Mouse (Mus musculus) thymus, postnatal 0 days (tissue): ENCODE data around the gene Mettl7a3. TPM values are rescaled to one million over a fixed set of nuclear protein-coding genes. Genes with fewer than 3 reads are reported as not detected.
"Not testable (repeated sequence)": the region's sequence is repeated elsewhere in the genome, so short reads cannot be mapped to it uniquely, and the experiment has no call there.

Source experiments
- DNase-seq: peaks from one replicate; pipeline ENCODE4 v3.0.0-alpha.2; 2015; ENCODE audit warnings: low spot score
- polyA plus RNA-seq: library from polyadenylated mRNA; unstranded; fragments of >200 nt; fragmentation: Nextera tagmentation; extraction: Ambion mirVana; gene quantifications from 2 replicates; pipeline ENCODE4 v1.2.1, GENCODE M21; 2015

The Mettl7a3 gene
- 0.13 TPM in 1 of 2 replicates, not detected in the other for polyA plus RNA-seq

DNA sequence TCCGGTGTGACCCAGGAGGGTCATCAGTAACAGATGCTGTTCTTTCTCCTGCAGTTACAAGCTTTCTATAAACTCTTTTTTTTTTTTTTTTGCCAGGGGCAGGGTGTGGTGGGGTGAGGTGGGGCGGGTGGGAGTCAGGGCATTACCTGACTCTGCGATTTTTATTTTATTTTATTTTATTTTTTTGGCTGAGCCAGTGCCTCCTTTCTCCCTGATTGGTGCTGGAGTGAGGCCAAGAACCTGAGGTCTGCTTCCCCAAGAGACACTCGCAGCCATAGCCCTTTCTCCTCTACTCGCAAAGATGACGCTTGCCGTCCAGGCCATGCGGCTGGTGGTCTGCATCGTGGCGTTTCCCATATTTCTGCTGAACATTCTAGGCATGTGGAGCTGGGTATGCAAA is at the start of gene Mettl7a3:
TSS of gene Mettl7a3 (plus strand) at position 301 of the 400 bp plus-strand sequence.
- no peak for DNase-seq

DNA sequence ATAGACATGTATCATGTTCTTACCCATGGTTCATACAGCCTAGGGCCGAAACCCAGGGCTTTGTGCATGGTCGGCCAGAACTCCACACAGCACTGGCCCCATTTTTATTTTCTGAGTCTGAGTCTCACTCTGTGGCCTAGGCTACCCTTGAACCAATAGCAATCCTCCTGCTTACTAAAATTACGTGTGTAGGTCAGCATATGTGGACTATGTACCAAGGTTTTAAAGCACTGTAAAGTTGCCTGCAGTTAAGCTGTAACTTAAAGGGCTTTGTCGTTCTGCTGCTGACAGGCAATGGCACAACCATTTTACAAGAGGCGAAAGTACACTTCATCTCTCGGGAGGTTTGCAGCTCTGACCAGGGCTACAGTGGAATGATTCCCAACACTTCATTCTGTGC is 45.7 kb upstream of the Mettl7a3 start:
- DNase-seq: no peak

DNA sequence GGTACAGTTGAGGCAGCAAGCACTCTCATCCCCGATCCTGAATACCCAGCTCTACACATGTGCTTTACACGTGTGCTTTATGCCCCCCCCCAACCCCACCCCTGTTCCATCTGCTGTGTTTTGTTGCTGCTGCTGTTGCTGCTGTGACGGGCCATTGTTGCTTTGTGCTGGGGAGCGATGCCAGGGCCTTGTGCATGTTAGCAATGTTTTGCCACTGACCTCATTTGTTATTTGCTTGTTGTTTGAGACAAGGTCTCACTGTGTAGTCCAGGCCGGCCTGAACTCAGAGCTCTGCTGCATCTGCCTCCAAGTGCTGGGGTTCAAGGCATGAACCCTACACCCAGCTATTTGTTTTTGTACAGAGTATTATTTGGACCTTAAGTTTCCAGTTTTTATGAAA is 43.9 kb upstream of the Mettl7a3 start:
- no peak for DNase-seq

DNA sequence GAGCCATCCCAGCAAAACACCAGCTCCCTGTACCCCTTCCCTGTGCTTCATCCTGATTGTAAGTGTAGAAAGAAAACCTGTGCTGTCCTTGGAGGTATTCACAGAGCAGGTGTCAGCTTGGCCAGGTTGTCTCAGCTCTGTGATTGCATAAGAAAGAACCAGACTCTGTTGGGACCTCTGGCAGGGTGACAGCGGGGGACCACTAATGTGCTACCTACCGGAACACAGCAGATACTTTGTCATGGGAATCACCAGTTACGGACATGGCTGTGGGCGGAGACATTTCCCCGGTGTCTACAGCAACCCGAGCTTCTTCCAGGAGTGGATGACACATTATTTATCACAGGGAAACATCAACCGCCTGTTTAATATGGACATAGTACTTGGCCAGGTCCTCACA is 42.4 kb upstream of the Mettl7a3 start:
- no peak for DNase-seq

DNA sequence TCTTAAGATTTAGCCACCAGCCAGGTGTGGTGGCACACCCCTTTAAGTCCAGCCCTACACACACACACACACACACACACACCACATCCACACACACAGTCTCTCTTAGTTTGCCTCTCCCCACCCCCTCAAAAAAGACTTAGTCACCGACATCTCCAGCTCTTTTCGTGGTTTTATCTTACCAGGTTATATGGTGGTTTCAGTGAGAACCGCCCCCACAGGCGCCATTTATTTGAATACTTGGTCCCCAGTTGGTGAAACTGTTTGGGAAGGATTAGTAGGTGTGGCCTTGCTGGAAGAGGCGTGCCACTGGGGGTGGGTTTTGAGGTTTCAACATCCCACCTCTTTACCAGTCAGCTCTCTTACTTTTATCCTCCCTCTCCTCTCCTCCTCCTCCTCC is 36.9 kb upstream of the Mettl7a3 start:
- DNase-seq: no peak

DNA sequence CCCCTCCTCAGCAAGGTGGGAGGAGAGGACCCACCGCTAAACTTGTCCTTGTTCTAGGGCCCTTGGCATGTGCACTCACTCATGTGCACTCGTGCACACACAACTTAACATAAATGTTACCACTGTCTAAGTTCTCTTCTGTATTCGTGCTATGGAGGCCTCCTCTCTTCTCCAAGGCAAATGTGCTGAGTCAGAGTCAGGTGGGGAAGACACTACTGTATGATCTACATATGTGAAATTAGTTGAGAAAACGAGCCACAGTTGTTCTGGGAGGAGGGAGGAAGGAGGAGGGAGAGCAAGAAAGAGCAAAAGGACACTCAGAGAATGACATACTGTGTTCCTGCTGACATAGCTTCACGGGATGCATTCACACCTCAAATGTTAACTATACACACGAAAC is 34.2 kb upstream of the Mettl7a3 start:
- peak; percentile 56 for DNase-seq

DNA sequence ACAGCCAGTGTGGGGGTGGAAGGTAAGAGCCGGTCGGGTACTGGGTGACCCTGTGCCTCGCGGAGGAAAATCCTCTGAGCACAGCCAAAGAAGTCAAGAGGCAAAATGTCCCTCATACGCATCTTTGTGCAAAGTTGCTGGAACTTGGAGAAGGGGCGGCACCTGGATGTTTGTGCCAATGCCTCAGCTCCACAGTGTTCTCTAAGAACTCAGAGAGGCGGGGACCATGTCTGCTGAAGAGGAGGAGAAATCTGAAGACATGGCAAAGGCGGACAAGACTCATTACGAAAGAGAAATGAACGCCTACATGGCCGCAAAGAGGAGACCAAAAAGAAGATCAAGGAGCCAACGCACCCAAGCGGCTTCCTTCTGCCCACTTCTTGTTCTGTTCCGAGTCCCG is 33.2 kb upstream of the Mettl7a3 start:
- DNase-seq: no peak

DNA sequence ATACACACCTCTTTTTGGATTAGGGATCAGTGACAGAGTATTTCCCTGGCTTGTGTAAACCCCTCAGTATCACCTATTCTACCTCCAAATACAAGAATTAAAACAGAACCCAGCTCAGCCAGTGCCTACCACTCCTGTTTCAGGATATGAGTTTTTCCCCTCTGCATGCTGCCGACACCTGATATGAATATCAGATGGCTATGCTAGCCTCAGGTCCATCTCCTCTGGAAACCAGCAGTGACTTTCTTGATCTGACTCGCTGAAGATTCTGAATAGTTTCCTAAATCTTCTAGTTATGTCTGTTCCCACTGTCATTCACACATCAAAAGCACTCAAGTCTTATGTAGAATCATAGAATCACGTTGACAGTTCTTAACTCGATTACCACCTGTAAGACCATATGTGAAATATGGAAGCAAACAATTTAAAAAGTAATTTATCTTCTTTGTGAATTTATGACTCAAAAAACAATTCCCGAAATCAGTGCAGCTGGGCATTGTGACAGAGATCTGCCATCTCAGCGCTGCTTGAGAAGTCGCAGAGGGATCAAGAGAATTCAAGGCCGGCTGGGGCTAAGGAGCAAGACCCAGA is 31.2 kb upstream of the Mettl7a3 start:
- no peak for DNase-seq

DNA sequence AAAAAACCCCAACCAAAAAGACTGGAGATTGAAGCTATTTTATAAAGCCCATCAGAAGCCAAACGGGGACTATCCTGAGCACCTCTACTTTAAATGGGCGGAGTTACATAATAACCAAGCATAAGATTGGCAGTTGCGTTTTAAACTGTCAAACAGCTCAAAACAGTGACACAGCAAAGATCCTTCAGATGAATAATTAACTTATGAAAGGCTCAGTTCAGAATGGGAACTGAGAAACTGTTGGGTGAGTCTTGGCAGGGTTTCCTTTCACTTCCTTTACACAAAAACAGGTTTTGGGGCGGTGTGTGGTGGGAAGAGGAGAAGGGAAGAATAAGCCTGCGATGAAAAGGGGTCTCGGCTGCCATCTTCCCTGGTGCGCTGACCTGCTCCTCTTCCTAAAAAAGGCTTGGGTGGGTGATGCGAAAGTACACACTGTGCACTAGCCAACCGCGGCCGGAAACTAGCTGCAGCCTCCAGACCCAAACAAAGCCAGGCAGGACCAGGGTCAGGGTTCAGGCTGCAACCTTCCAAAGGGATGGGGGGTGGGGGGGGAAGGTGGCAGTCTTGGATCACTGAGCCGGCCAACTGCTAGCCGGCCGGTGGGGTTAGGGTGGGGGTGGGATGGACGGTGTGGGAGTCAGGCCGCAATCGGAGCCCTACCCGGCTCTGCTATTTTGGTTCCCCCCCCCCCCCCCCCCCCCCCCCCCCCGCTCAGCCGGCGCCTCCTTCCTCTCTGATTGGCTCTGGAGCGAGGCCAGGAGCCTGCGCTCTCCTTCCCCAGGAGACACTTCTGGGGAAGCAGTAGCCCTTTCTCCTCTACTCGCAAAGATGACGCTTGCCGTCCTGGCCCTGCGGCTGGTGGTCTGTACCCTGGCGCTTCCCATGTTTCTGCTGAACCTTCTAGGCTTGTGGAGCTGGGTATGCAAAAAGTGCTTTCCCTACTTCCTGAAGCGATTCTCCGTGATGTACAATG is 30.4 kb upstream of the Mettl7a3 start, which contains the start of gene Mettl7a1:
TSS of gene Mettl7a1 (plus strand) at position 122 of the 973 bp plus-strand sequence.
- DNase-seq: peak; percentile 71

DNA sequence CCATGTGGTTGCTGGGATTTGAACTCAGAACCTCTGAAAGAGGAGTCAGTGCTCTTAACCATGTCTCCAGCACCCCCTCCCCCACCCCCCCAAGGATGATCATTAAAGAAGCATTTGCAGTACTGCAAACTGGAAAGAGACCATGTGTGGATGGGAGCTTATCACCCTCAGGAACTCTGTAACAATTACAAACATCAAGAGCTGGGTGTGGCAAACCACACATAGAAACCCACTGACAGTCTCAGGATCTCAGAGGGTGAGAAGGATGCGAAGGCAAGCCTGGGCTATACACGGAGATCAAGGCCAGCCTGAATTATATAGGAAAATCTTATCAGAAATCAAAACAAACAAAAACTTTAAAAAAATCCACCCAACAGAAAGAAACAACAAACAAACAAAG is 28.5 kb upstream of the Mettl7a3 start:
- DNase-seq: no peak

DNA sequence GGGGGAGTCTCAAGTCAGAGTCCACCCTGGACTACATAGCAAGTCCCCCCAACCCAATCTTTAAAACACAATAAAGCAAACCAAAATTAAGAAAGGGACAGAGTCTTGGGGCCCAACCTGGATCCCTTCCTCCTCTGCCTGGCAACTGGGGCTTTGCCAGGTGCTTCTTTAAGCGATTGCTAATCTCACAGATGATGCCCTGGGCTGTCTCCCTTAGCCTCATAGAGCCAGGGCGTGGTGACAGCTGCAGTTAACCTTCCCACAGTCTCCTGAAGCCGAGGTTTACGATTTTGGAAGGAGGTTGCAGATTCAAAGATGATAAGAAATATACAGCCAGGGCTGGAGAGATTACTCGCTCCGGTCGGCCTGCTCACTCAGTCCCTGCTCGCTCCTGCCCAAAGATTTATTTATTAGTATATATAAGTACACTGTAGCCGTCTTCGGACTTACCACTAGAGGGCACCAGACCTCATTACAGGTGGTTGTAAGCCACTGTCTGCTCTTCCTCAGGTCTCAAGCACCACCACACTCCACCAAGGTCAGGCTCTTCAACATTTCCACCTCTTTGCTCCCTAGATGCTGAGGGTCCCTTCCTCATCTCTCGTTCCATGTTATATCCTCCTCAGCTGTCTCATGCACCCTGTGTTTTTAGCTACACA is 27.2 kb upstream of the Mettl7a3 start:
- peak; percentile 48 for DNase-seq

DNA sequence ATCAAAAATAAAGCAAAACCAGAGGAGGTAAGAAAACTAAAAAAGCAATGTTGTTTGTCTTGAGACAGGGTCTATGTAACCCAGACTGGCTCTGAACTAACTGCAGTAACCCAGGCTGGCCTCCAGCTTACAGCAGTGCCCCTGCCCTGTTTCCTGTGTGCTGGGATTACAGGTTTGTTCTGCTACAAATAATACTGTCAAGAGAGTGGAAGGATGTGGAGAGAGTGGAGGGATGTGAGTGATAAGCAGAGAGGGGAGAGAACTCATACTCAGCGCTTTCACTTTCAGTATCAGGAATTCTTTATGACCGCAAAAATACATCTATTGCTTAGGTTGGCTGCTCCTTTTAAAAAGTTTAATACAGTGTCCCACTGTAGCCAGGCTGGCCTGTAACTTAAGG is 22.4 kb upstream of the Mettl7a3 start:
- DNase-seq: peak; percentile 33

DNA sequence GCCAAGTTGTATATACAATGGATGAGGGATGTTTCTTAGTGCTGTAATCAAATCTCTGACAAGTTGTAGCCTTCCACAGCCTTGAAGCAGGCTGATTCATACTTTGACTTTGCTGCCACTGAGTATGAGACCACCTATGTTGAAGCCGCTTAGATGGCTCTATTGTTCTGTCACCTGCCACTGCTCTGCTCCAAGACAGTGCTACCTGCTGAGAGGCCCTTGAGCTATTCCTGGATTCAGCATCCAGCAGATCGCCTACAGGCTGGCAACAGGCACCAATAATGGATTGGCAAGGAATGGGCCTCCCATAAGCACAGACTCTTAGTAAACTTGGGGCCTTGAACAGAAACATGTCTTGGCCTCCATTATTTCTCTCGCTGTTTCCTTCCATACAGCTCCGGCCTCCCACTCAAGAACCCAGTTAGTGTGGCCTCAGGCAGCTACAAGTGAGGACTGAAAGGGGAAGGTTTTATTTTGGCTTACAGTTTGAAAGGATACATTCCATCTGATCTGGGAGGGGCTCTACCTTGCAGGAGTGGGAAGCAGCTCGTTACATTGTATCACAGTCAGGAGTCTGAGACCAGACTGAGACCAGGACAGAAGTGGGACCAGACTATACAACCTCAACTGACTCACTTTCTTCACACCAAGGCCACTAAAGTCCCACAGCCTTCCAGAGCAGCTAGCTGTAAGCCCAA is 20.1 kb upstream of the Mettl7a3 start:
- no peak for DNase-seq

DNA sequence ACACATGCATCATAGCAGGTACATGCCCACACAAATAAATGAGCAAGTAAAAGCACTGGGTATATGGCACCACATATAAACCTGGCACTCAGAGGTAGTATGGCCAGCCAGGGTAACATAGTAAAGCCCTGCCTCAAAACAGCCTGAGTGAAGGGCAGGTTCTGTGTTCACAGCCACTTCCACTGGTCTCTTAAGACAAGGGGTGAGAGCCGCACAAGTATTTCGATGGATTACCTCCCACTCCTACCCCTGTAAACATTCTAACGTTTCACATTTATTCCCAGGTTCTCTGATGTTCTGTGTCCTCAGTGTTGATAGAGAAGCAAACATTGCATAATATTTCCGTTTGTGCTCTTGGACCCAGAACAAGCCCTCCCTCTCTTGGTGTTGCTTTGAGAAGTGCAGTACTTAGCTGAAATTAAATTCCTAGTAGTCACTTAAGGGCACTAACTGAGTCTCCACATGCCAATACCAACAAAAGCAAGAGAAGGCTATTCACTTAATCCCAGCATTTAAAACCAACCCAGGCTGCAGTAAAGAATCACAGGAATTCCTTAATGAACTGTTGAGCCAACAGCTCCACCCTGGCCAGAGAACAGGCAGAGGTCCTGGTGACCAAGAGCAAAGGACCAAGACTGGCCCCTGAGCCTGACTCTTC is 16.6 kb upstream of the Mettl7a3 start:
- not testable (repeated sequence) for DNase-seq

DNA sequence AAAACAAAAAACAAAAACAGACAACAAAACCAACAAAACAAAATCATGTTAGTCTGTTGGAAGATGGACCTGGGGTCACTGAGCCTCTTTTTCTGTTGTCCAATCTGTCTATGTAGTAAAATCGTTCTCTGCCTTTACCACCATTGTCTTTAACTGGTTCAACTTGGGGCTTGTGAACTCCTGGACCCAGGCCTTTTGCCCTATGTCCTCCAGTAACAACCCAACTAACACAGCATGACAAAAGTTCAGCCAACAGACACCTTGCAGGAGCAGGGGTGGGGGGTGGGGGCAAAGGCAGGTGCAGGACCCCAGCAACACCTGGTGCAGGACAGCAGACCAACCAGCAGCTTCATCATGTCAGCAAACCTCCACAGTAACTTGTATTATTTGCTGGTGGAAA is 14.8 kb upstream of the Mettl7a3 start:
- no peak for DNase-seq

DNA sequence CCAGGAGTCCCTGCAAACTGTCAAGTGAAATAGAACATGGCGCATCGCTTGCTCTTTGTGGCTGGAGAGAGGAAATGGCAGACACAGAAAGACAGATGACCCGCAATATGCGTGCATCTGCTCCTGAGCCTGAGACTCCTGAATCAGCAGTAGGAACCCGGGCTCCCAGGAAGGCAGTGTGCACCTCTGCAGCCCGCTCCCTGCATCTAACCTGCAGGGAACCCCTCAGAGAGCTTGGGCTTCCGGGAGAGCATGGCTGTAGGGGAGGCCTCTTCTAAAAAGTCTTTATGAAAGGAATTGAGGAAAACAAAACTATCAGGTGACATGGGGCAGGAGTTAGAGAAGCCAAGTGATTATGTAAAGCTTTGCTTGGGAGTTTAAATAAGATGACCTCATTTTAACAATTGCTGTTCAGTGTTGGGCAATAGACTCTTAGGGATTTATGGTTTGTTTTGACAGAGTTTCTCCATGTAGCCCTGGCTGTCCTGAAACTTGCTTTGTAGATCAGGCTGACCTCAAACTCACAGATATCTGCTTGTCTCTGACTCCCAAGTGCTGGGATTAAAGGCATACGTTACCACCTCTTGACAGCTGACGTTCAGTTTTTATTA is 14.3 kb upstream of the Mettl7a3 start:
- no peak for DNase-seq

DNA sequence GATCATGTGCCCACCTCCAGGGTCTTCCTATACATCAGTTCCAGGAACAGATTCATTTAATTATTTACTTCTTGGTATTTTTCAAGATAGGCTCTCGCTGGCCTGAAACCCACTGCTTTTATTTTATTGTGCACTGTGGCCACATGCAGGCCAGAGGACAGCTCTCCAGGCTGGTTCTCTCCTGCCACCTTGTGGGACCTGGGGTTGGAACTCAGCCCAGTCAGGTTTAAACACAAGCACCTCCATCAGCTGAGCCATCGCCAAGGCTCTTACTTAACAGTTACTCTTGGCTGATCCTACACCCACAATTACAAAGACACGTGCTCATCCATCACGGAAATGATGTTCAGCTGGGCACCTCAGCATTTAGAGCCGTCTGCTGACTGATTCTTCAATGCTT is 13.6 kb upstream of the Mettl7a3 start:
- DNase-seq: no peak

DNA sequence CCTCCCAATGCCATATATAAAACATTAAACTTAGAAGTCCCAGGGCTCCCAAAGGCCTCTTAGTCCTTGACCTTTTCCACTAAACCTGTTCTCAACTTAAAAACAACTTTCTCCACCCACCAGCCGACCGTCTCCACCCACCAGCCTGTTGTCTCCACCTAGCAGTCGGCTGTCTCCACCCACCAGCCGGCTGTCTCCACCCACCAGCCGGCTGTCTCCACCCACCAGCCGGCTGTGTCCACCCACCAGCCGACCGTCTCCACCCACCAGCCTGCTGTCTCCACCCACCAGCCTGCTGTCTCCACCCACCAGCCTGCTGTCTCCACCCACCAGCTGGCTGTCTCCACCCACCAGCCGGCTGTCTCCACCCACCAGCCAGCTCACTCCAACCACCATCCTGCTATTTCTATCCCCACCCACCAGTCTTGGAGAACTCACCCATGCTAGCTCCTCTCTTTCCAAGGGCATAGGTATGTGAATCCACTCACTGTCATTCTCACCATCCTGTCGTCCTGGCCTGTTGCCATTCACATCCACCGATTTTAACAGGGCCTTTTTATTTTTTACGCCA is 10.6 kb upstream of the Mettl7a3 start:
- DNase-seq: no peak

DNA sequence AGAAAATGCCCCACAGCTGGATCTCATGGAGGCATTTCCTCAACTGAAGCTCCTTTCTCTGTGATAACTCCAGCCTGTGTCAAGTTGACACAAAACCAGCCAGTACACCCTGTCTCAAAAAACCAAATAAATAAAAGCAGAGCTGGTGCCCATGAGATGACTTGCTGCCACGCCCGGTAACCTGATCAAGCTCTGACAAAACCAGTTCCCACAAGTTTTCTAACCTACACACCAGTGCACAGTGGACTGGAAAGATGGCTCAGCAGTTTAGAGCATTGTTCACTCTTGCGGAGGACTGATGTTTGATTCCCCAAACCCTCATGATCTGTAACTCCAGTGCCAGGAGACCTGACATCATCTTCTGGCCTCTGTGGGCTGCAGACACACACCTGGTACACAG is 9.5 kb upstream of the Mettl7a3 start:
- no peak for DNase-seq

DNA sequence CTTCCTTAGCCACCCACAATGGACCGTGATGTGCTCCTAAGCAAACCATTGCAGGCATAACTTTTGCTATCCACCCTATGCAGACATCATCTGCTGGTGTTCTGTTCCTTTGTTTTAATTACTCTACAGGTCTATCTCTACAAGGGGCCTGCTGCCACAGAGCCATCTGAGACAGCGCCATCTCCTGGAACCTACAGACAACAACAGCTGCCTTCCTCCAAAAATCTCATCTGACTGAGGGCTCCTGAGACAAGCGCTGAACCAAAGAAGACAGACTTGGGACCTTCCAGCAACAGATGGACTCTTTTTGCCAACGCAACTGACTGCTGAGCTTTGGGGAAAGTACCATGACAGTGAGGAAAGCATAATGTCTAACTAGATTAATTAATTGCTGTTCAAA is 6.6 kb upstream of the Mettl7a3 start:
- not testable (repeated sequence) for DNase-seq
